Mouse (Mus musculus): Measurements from ENCODE around the gene Atxn2. TPM values are rescaled to one million over a fixed set of nuclear protein-coding genes. Genes with fewer than 3 reads are reported as not detected.
"Not testable (repeated sequence)": the region's sequence is repeated elsewhere in the genome, so short reads cannot be mapped to it uniquely, and the experiment has no call there.

Atxn2 gene
- polyA plus RNA-seq, 1 experiment from 2014 or later = 99.2 TPM

GRCm38 (mm10) chr5:121682250-121682649 is 28.9 kb upstream of the Atxn2 start:
- DNase-seq (ENCODE audit: low spot score) = no peak
- no peaks in the 10 kb centered on the region for H3K4me1 ChIP-seq (replicated peaks; ENCODE audit: control insufficient read depth, insufficient read depth, low read length)
- no peak overlapping the region for H3K4me3 ChIP-seq (ENCODE audit: low read depth, low read length)
- no peak overlapping the region for H3K9ac ChIP-seq (ENCODE audit: low read length)
- H3K4me2 ChIP-seq (ENCODE audit: low read depth, low read length, severe bottlenecking) = no peak overlapping the region
- no peaks in the 10 kb centered on the region for H3K27me3 ChIP-seq (ENCODE audit: control insufficient read depth, insufficient read depth, low read length)
- WGBS = 98% methylated on average over 2 of the region's 2 CpGs
- ATAC-seq (replicated peaks; ENCODE audit: low FRiP score) = no peak
- H3K36me3 ChIP-seq (ENCODE audit: control insufficient read depth, insufficient read depth, low read length) = peaks cover 3% of the 10 kb centered on the region; the same call in 1 of the 2 replicates
- H3K27ac ChIP-seq (ENCODE audit: low read depth, low read length) = no peak overlapping the region
- H3K9me3 ChIP-seq (ENCODE audit: control insufficient read depth, low read length) = no peaks in the 10 kb centered on the region

GRCm38 (mm10) chr5:121685495-121685894 is 25.6 kb upstream of the Atxn2 start:
- Histone ChIP-seq H3K4me3 (ENCODE audit: low read depth, low read length) (no peak overlapping the region), H3K9ac (ENCODE audit: low read length) (no peak overlapping the region), H3K4me1 (replicated peaks; ENCODE audit: control insufficient read depth, insufficient read depth, low read length) (no peaks in the 10 kb centered on the region), H3K27ac (ENCODE audit: low read depth, low read length) (no peak overlapping the region), H3K9me3 (ENCODE audit: control insufficient read depth, low read length) (no peaks in the 10 kb centered on the region), H3K4me2 (ENCODE audit: low read depth, low read length, severe bottlenecking) (no peak overlapping the region), H3K27me3 (ENCODE audit: control insufficient read depth, insufficient read depth, low read length) (no peaks in the 10 kb centered on the region), H3K36me3 (ENCODE audit: control insufficient read depth, insufficient read depth, low read length) (peaks cover 3% of the 10 kb centered on the region; the same call in 1 of the 2 replicates)
- ATAC-seq (replicated peaks; ENCODE audit: low FRiP score) (no peak), DNase-seq (ENCODE audit: low spot score) (no peak)
- 92% methylated on average over 6 of the region's 6 CpGs for WGBS

- no peaks in the 10 kb centered on the region for H3K27me3 ChIP-seq (ENCODE audit: control insufficient read depth, insufficient read depth, low read length)
- H3K4me3 ChIP-seq (ENCODE audit: low read depth, low read length) = no peak overlapping the region
- peaks cover 3% of the 10 kb centered on the region; the same call in 1 of the 2 replicates for H3K36me3 ChIP-seq (ENCODE audit: control insufficient read depth, insufficient read depth, low read length)
- ATAC-seq (replicated peaks; ENCODE audit: low FRiP score) = no peak
- H3K9ac ChIP-seq (ENCODE audit: low read length) = no peak overlapping the region
- H3K27ac ChIP-seq (ENCODE audit: low read depth, low read length) = no peak overlapping the region
- 81% methylated on average over 15 of the region's 15 CpGs for WGBS
- no peaks in the 10 kb centered on the region for H3K9me3 ChIP-seq (ENCODE audit: control insufficient read depth, low read length)
- no peak overlapping the region for H3K4me2 ChIP-seq (ENCODE audit: low read depth, low read length, severe bottlenecking)
- no peak for DNase-seq (ENCODE audit: low spot score)
- H3K4me1 ChIP-seq (replicated peaks; ENCODE audit: control insufficient read depth, insufficient read depth, low read length) = no peaks in the 10 kb centered on the region
Measured at GRCm38 (mm10) chr5:121686113-121686898, 24.8 kb upstream of the Atxn2 start.

- Histone ChIP-seq H3K4me1 (replicated peaks; ENCODE audit: control insufficient read depth, insufficient read depth, low read length) (no peaks in the 10 kb centered on the region), H3K27me3 (ENCODE audit: control insufficient read depth, insufficient read depth, low read length) (no peaks in the 10 kb centered on the region), H3K4me2 (ENCODE audit: low read depth, low read length, severe bottlenecking) (no peak overlapping the region), H3K27ac (ENCODE audit: low read depth, low read length) (no peak overlapping the region), H3K9me3 (ENCODE audit: control insufficient read depth, low read length) (no peaks in the 10 kb centered on the region), H3K4me3 (ENCODE audit: low read depth, low read length) (no peak overlapping the region), H3K9ac (ENCODE audit: low read length) (no peak overlapping the region), H3K36me3 (ENCODE audit: control insufficient read depth, insufficient read depth, low read length) (no peaks in the 10 kb centered on the region)
- 82% methylated on average over 7 of the region's 7 CpGs for WGBS
- no peak for ATAC-seq (replicated peaks; ENCODE audit: low FRiP score)
- DNase-seq (ENCODE audit: low spot score) = no peak
Measured at GRCm38 (mm10) chr5:121690482-121691211, 20.5 kb upstream of the Atxn2 start.

GRCm38 (mm10) chr5:121691436-121691835 is 19.7 kb upstream of the Atxn2 start:
- WGBS = 93% methylated on average over 7 of the region's 7 CpGs
- H3K9ac ChIP-seq (ENCODE audit: low read length); DNase-seq (ENCODE audit: low spot score); H3K4me2 ChIP-seq (ENCODE audit: low read depth, low read length, severe bottlenecking); ATAC-seq (replicated peaks; ENCODE audit: low FRiP score); H3K4me3 ChIP-seq (ENCODE audit: low read depth, low read length); H3K36me3 ChIP-seq (ENCODE audit: control insufficient read depth, insufficient read depth, low read length); H3K27me3 ChIP-seq (ENCODE audit: control insufficient read depth, insufficient read depth, low read length); H3K9me3 ChIP-seq (ENCODE audit: control insufficient read depth, low read length); H3K27ac ChIP-seq (ENCODE audit: low read depth, low read length); H3K4me1 ChIP-seq (replicated peaks; ENCODE audit: control insufficient read depth, insufficient read depth, low read length): not testable (repeated sequence)

- no peak overlapping the region for H3K27ac ChIP-seq (ENCODE audit: low read depth, low read length)
- no peaks in the 10 kb centered on the region for H3K36me3 ChIP-seq (ENCODE audit: control insufficient read depth, insufficient read depth, low read length)
- no peaks in the 10 kb centered on the region for H3K4me1 ChIP-seq (replicated peaks; ENCODE audit: control insufficient read depth, insufficient read depth, low read length)
- H3K9ac ChIP-seq (ENCODE audit: low read length) = no peak overlapping the region
- H3K27me3 ChIP-seq (ENCODE audit: control insufficient read depth, insufficient read depth, low read length) = no peaks in the 10 kb centered on the region
- H3K4me2 ChIP-seq (ENCODE audit: low read depth, low read length, severe bottlenecking) = no peak overlapping the region
- ATAC-seq (replicated peaks; ENCODE audit: low FRiP score) = no peak
- no peak overlapping the region for H3K4me3 ChIP-seq (ENCODE audit: low read depth, low read length)
- no peak for DNase-seq (ENCODE audit: low spot score)
- H3K9me3 ChIP-seq (ENCODE audit: control insufficient read depth, low read length) = no peaks in the 10 kb centered on the region
- 81% methylated on average over 4 of the region's 4 CpGs for WGBS
Measured at GRCm38 (mm10) chr5:121692897-121693296, 18.2 kb upstream of the Atxn2 start.

GRCm38 (mm10) chr5:121696761-121697160 is 14.4 kb upstream of the Atxn2 start:
- H3K27me3 ChIP-seq (ENCODE audit: control insufficient read depth, insufficient read depth, low read length) = no peaks in the 10 kb centered on the region
- H3K36me3 ChIP-seq (ENCODE audit: control insufficient read depth, insufficient read depth, low read length) = no peaks in the 10 kb centered on the region
- H3K9me3 ChIP-seq (ENCODE audit: control insufficient read depth, low read length) = no peaks in the 10 kb centered on the region
- H3K4me1 ChIP-seq (replicated peaks; ENCODE audit: control insufficient read depth, insufficient read depth, low read length) = no peaks in the 10 kb centered on the region
- no peak overlapping the region for H3K9ac ChIP-seq (ENCODE audit: low read length)
- ATAC-seq (replicated peaks; ENCODE audit: low FRiP score) (no peak), DNase-seq (ENCODE audit: low spot score) (no peak)
- no peak overlapping the region for H3K4me3 ChIP-seq (ENCODE audit: low read depth, low read length)
- H3K4me2 ChIP-seq (ENCODE audit: low read depth, low read length, severe bottlenecking) = no peak overlapping the region
- WGBS = 50% methylated on average over 6 of the region's 6 CpGs
- no peak overlapping the region for H3K27ac ChIP-seq (ENCODE audit: low read depth, low read length)

- Histone ChIP-seq H3K4me3 (ENCODE audit: low read depth, low read length) (no peak overlapping the region), H3K9me3 (ENCODE audit: control insufficient read depth, low read length) (no peaks in the 10 kb centered on the region), H3K4me1 (replicated peaks; ENCODE audit: control insufficient read depth, insufficient read depth, low read length) (0 out of 2 replicates have a peak, but pooled peaks cover under 1% of the 10 kb centered on the region), H3K9ac (ENCODE audit: low read length) (no peak overlapping the region), H3K36me3 (ENCODE audit: control insufficient read depth, insufficient read depth, low read length) (no peaks in the 10 kb centered on the region), H3K27me3 (ENCODE audit: control insufficient read depth, insufficient read depth, low read length) (no peaks in the 10 kb centered on the region), H3K27ac (ENCODE audit: low read depth, low read length) (no peak overlapping the region), H3K4me2 (ENCODE audit: low read depth, low read length, severe bottlenecking) (no peak overlapping the region)
- no peak for ATAC-seq (replicated peaks; ENCODE audit: low FRiP score)
- DNase-seq (ENCODE audit: low spot score) = no peak
- 54% methylated on average over 5 of the region's 5 CpGs for WGBS
Measured at GRCm38 (mm10) chr5:121699891-121700290, 11.2 kb upstream of the Atxn2 start.

Measured in forebrain, embryonic 11.5 days (tissue).